Comparison of ENCODE assay signal across 9 mouse cellular contexts in the genomic region with DNA sequence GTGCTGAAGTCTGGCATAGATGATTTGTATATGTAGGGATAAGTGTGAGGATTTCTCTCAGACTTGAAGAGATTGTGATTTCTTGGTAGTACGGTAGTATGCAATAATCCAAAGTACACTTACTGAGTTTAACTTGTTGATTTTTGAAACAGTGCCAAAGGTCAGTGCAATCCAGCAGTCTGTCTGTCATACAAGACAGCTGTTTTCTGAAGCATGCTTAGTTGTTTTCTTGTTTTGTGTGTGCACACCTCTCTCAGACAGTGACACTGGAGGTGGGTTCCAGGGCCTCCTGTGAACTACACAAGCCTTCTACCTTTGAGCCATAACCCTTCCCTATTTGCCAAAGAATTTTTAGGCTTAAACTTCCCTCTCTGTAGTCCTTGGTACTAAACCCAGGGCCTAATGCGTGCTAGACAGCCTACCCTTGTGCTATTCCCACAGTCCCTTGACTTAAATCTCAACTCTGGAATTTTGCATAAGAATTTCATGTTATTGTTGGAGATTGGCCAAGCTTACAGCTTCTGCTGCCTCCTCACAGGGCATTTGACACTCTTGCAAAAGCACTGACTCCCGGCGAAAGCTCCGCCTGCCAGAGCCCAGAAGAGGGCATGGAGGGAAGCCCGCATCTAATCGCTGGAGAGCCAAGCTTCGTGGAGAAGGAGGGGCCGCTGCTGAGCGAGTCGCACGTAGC. TPM values are rescaled to one million over a fixed set of nuclear protein-coding genes. Genes with fewer than 3 reads are reported as not detected.
DNase-seq lines count a peak whose midpoint lies in the region; ATAC-seq lines count a peak whose summit lies in the region.
"Had no signal": no experiment of that assay in that cellular context is flagged by ENCODE, and none has a peak within 500 bp of the region (broad histone marks: within the 10 kb centered on the region; RNA-seq: fewer than 3 reads in every experiment).

No protein-coding gene starts in this region.

- no peak overlapping the region for H3K27ac ChIP-seq in liver, embryonic 12.5 days
- peak overlapping the region; percentile 37 for H3K27ac ChIP-seq in hindbrain, embryonic 13.5 days
- peak overlapping the region; percentile 52; the same call in 1 of the 2 replicates for H3K27ac ChIP-seq in midbrain, embryonic 12.5 days (replicated peaks)

- H3K27me3 ChIP-seq in liver, embryonic 12.5 days (replicated peaks), result no peaks in the 10 kb centered on the region
- 0 out of 2 replicates have a peak, but pooled peaks cover 3% of the 10 kb centered on the region for H3K27me3 ChIP-seq in hindbrain, embryonic 13.5 days
- no peaks in the 10 kb centered on the region for H3K27me3 ChIP-seq in midbrain, embryonic 12.5 days

- ATAC-seq in liver, embryonic 12.5 days, result no peak
- no peak for ATAC-seq in hindbrain, embryonic 13.5 days (ENCODE audit: low FRiP score)
- ATAC-seq in midbrain, embryonic 12.5 days (ENCODE audit: low FRiP score, low read depth), result peak; percentile 60; the same call in 1 of the 2 replicates

- H3K9me3 ChIP-seq in liver, embryonic 12.5 days (replicated peaks), result no peaks in the 10 kb centered on the region
- no peaks in the 10 kb centered on the region for H3K9me3 ChIP-seq in hindbrain, embryonic 13.5 days
- 0 out of 2 replicates have a peak, but pooled peaks cover 6% of the 10 kb centered on the region for H3K9me3 ChIP-seq in midbrain, embryonic 12.5 days

- 82% methylated on average over 12 of the region's 12 CpGs for WGBS in liver, embryonic 12.5 days (ENCODE audit: insufficient replicate concordance)
- WGBS in hindbrain, embryonic 13.5 days, result 35% methylated on average over 12 of the region's 12 CpGs
- 33% methylated on average over 12 of the region's 12 CpGs for WGBS in midbrain, embryonic 12.5 days

- H3K4me1 ChIP-seq in liver, embryonic 12.5 days, result 0 out of 2 replicates have a peak, but pooled peaks cover 3% of the 10 kb centered on the region
- H3K4me1 ChIP-seq in hindbrain, embryonic 13.5 days (replicated peaks), result peaks cover 31% of the 10 kb centered on the region
- peaks cover 25% of the 10 kb centered on the region for H3K4me1 ChIP-seq in midbrain, embryonic 12.5 days

- H3K4me3 ChIP-seq in liver, embryonic 12.5 days, result no peak overlapping the region
- no peak overlapping the region for H3K4me3 ChIP-seq in hindbrain, embryonic 13.5 days
- H3K4me3 ChIP-seq in midbrain, embryonic 12.5 days, result no peak overlapping the region

- H3K9ac ChIP-seq in liver, embryonic 12.5 days, result no peak overlapping the region
- no peak overlapping the region; the same call in 1 of the 2 replicates for H3K9ac ChIP-seq in hindbrain, embryonic 13.5 days
- H3K9ac ChIP-seq in midbrain, embryonic 12.5 days (replicated peaks), result no peak overlapping the region

- peaks cover 86% of the 10 kb centered on the region for H3K36me3 ChIP-seq in liver, embryonic 12.5 days
- H3K36me3 ChIP-seq in hindbrain, embryonic 13.5 days, result peaks cover 77% of the 10 kb centered on the region
- peaks cover 53% of the 10 kb centered on the region for H3K36me3 ChIP-seq in midbrain, embryonic 12.5 days

- DNase-seq in adrenal gland, postnatal 10 days, result peak; percentile 12
- DNase-seq in adrenal gland, postnatal 36 days, result no peak
- DNase-seq in liver, result peak; percentile 17
- DNase-seq in gastrocnemius, postnatal 25 days, result no peak
- no peak for DNase-seq in urinary bladder, postnatal 14 days (ENCODE audit: low spot score)
- DNase-seq: cerebellum, adult 9-10 months had no signal

- H3K4me2 ChIP-seq in liver, embryonic 12.5 days, result no peak overlapping the region
- 0 out of 2 replicates have a peak overlapping the region, but pooled peaks have one; percentile 21 for H3K4me2 ChIP-seq in hindbrain, embryonic 13.5 days
- H3K4me2 ChIP-seq in midbrain, embryonic 12.5 days (replicated peaks), result peak overlapping the region; percentile 2; the same call in 1 of the 2 replicates

RNA-seq across cellular contexts. Expression of a gene that starts 23.8 kb away (rescaled TPM):
- total RNA-seq in adrenal gland, postnatal 10 days (2021), result 10 to 100 TPM; 13.1 to 16.4 TPM
- total RNA-seq in adrenal gland, postnatal 36 days (2021), result 10 to 100 TPM; 11.8 to 15.8 TPM
- 4.1 and 4.2 TPM in 2 replicates for polyA plus RNA-seq in liver, embryonic 12.5 days (2016; fragmentation: Nextera tagmentation; extraction: Ambion mirVana)
- polyA plus RNA-seq in hindbrain, embryonic 13.5 days (2015; fragmentation: Nextera tagmentation; extraction: Ambion mirVana), result 8.2 and 9.3 TPM in 2 replicates
- polyA plus RNA-seq in midbrain, embryonic 12.5 days (2016; fragmentation: Nextera tagmentation; extraction: Ambion mirVana), result 11.6 and 12.3 TPM in 2 replicates
- total RNA-seq in gastrocnemius, postnatal 25 days (2021), result 1 to 10 TPM; 5.4 to 6.1 TPM

RNA-seq across cellular contexts. Expression of a gene that starts 26.9 kb away (rescaled TPM):
- 100 to 1,000 TPM; 485 to 536 TPM for total RNA-seq in adrenal gland, postnatal 10 days (2021)
- total RNA-seq in adrenal gland, postnatal 36 days (2021), result 100 to 1,000 TPM; 329 to 348 TPM
- polyA plus RNA-seq in liver, embryonic 12.5 days (2016; fragmentation: Nextera tagmentation; extraction: Ambion mirVana), result 282 and 291 TPM in 2 replicates
- 339 and 361 TPM in 2 replicates for polyA plus RNA-seq in hindbrain, embryonic 13.5 days (2015; fragmentation: Nextera tagmentation; extraction: Ambion mirVana)
- 429 and 433 TPM in 2 replicates for polyA plus RNA-seq in midbrain, embryonic 12.5 days (2016; fragmentation: Nextera tagmentation; extraction: Ambion mirVana)
- total RNA-seq in gastrocnemius, postnatal 25 days (2021), result 100 to 1,000 TPM; 580 to 612 TPM

Comparison
In these comparisons a context has a peak if more than half of its experiments do, and no peak if none do; other contexts are left out.
1. DNase-seq: peak in adrenal gland, postnatal 10 days (single experiment) and liver (single experiment); none in adrenal gland, postnatal 36 days (0 of 2), gastrocnemius, postnatal 25 days (single experiment) and urinary bladder, postnatal 14 days (single experiment).